Mouse (Mus musculus) small intestine, adult 10 weeks (tissue): ENCODE measurements around the gene Gm6367. TPM values are rescaled to one million over a fixed set of nuclear protein-coding genes. Genes with fewer than 3 reads are reported as not detected.

Experiments used
- polyA plus RNA-seq: library from polyadenylated mRNA; stranded (reverse); fragments of 350-450 nt; fragmentation: Illumina TruSeq; extraction: RNeasy Lipid Tissue Mini Kit (QIAGEN cat#74804); gene quantifications from one replicate; pipeline ENCODE4 v1.2.3, GENCODE M21; 2014; ENCODE audit warnings: low replicate concordance

The Gm6367 gene
- 0.85 TPM for polyA plus RNA-seq

DNA sequence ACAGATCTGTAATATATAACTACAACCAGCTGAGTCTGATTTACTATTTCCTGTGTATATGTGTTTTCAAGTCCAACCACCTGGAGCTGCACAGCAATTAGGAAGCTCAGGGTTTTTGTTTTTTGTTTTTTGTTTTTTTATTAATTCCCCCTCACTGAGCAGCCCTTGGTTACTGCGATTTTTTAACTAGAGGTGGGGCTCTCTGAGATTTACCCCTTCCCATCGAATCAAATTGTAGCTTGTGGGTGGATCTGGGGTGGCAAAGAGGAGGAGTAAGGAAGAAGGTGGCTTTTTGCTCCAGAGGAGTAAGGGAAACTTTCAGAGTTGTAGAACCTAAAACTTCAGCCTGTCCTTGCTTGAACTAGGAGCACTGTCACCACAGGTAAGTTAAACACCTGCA is at the start of gene Gm6367:
Gm6367 (plus strand) TSS at position 301 of the 400 bp plus-strand sequence.

Other genes starting within 250 kb of the Gm6367 start
- gene Gm3183, start 123.2 kb upstream of the Gm6367 start, polyA plus RNA-seq = not detected
- not detected for gene Gm7942, start 118.3 kb downstream of the Gm6367 start, polyA plus RNA-seq
- not detected for gene Gm16513, start 194.0 kb downstream of the Gm6367 start, polyA plus RNA-seq